Mouse (Mus musculus): ENCODE measurements around the gene Mcm5. TPM values are rescaled to one million over a fixed set of nuclear protein-coding genes. Genes with fewer than 3 reads are reported as not detected.

The Mcm5 gene
- 51.4 to 58.1 TPM (median 54.0 TPM) in 4 replicates for total RNA-seq (2023; ENCODE audit: inconsistent age)

GRCm38 (mm10) chr8:75109236-75109967 lies at the start of gene Mcm5:
Mcm5 (plus strand) TSS chr8:75109569.

GRCm38 (mm10) chr8:75093399-75094156 lies 15.8 kb upstream of the Mcm5 start, which contains the start of gene Hmox1:
Hmox1 (plus strand) TSS chr8:75093621.

Other genes starting within 250 kb of the Mcm5 start
- not detected in 4 replicates for gene Isx, start 236.4 kb upstream of the Mcm5 start, total RNA-seq (2023; ENCODE audit: inconsistent age)
- 34.5 to 45.8 TPM (median 39.4 TPM) in 4 replicates for gene Hmgxb4, start 116.2 kb upstream of the Mcm5 start, total RNA-seq (2023; ENCODE audit: inconsistent age)
- 20.2 to 34.1 TPM (median 24.0 TPM) in 4 replicates for gene Tom1, start 75.9 kb upstream of the Mcm5 start, total RNA-seq (2023; ENCODE audit: inconsistent age)
- 16.3 to 28.0 TPM (median 21.4 TPM) in 4 replicates for gene Hmox1, start 15.9 kb upstream of the Mcm5 start, total RNA-seq (2023; ENCODE audit: inconsistent age)
- gene Rasd2, start 104.4 kb downstream of the Mcm5 start, total RNA-seq (2023; ENCODE audit: inconsistent age), result not detected in 4 replicates